ENCODE assay signal across 20 mouse cellular contexts in genomic region chr13:98369046-98369445, GRCm38 (mm10). TPM values are rescaled to one million over a fixed set of nuclear protein-coding genes. Genes with fewer than 3 reads are reported as not detected.
"Had no signal": no experiment of that assay in that cellular context is flagged by ENCODE, and none has a peak within 500 bp of the region (broad histone marks: within the 10 kb centered on the region; RNA-seq: fewer than 3 reads in every experiment).

No protein-coding gene starts in this region.

- H3K9me3 ChIP-seq: lung, embryonic 15.5 days; midbrain, embryonic 13.5 days had no signal

- H3K4me2 ChIP-seq: lung, embryonic 15.5 days; midbrain, embryonic 13.5 days had no signal

- DNase-seq: kidney, adult 2 months; kidney, postnatal 25 days; layer of hippocampus, adult 9-11 months; lung, adult 18-20 months; lung, postnatal 14 days; thymus, adult 18-20 months; thymus, postnatal 36 days had no signal

- H3K36me3 ChIP-seq: lung, embryonic 15.5 days; midbrain, embryonic 13.5 days had no signal

- H3K9ac ChIP-seq: liver, embryonic 14.5 days; lung, embryonic 15.5 days; midbrain, embryonic 13.5 days had no signal

- H3K4me3 ChIP-seq: layer of hippocampus, adult 2 months; lung, embryonic 15.5 days; midbrain, embryonic 13.5 days had no signal

- H3K27ac ChIP-seq: kidney, postnatal 0 days; layer of hippocampus, adult 2 months; liver, embryonic 14.5 days; lung, embryonic 15.5 days; macrophage; midbrain, embryonic 13.5 days had no signal

- ATAC-seq: midbrain, embryonic 13.5 days had no signal

RNA-seq across cellular contexts. Expression of gene Foxd1, which starts 15.0 kb away (rescaled TPM):
- total RNA-seq: liver, adult 2 months; megakaryocyte, adult 5-6 weeks had no signal
- polyA plus RNA-seq: large intestine, adult 2 months; liver, adult 2 months; macrophage; small intestine, adult 2 months; spleen, adult 2 months; testis, adult 2 months; urinary bladder, adult 2 months had no signal
